Mouse (Mus musculus) neural tube, embryonic 14.5 days (tissue): ENCODE results near the gene Cdyl. TPM values are rescaled to one million over a fixed set of nuclear protein-coding genes. Genes with fewer than 3 reads are reported as not detected.

Experiments used
- ATAC-seq: fragments of 200-750 bp; cut with Nextera tagmentation; 2 replicates; pipeline ENCODE4 v1.8.0; 2017; ENCODE audit warnings: low read depth, mild to moderate bottlenecking, moderate TSS enrichment, moderate library complexity
- H3K27ac ChIP-seq: fragments of 300-500 bp; sonication (generic); 2 replicates; pipeline ENCODE4 v1.5.1; 2014; ENCODE audit warnings: low read depth, mild to moderate bottlenecking, control low read depth, low read length, moderate library complexity, mixed read lengths
- H3K27me3 ChIP-seq: fragments of 300-500 bp; sonication (generic); 2 replicates; pipeline ENCODE4 v1.6.1; 2014; ENCODE audit warnings: low read length; ENCODE audit not compliant: control insufficient read depth, insufficient read depth
- H3K36me3 ChIP-seq: fragments of 300-500 bp; sonication (generic); 2 replicates; pipeline ENCODE4 v1.6.1; 2014; ENCODE audit warnings: low read length, mixed read lengths; ENCODE audit not compliant: control insufficient read depth, insufficient read depth
- H3K4me1 ChIP-seq: fragments of 300-500 bp; sonication (generic); 2 replicates; pipeline ENCODE4 v1.6.1; 2014; ENCODE audit warnings: low read length; ENCODE audit not compliant: control insufficient read depth, insufficient read depth
- H3K4me2 ChIP-seq: fragments of 300-500 bp; sonication (generic); 2 replicates; pipeline ENCODE4 v1.6.1; 2014; ENCODE audit warnings: mild to moderate bottlenecking, low read depth, low read length, control low read depth
- H3K4me3 ChIP-seq: fragments of 300-500 bp; sonication (generic); 2 replicates; pipeline ENCODE4 v1.5.1; 2014; ENCODE audit warnings: low read depth, low read length, control low read depth, mixed read lengths
- H3K9ac ChIP-seq: fragments of 300-500 bp; sonication (generic); replicated peaks from 2 replicates; pipeline ENCODE4 v1.6.1; 2014; ENCODE audit warnings: low read depth, mild to moderate bottlenecking, control low read depth, low read length, mixed read lengths
- H3K9me3 ChIP-seq: fragments of 300-500 bp; sonication (generic); 2 replicates; pipeline ENCODE4 v1.6.1; 2016; ENCODE audit warnings: low read length; ENCODE audit not compliant: control insufficient read depth
- WGBS: fragments of 180-500 bp; shearing (Covaris S2); extraction: QIAGEN DNeasy Blood & Tissue Kit; methylation state at CpG from one replicate; pipeline ENCODE4 v1.1.7; 2014; 5-methylcytosine and 5-hydroxymethylcytosine counted together
- polyA plus RNA-seq: library from polyadenylated mRNA; unstranded; fragments of >200 nt; fragmentation: Nextera tagmentation; extraction: Ambion mirVana; gene quantifications from 2 replicates; pipeline ENCODE4 v1.2.1, GENCODE M21; 2014

Gene Cdyl
- polyA plus RNA-seq, 1 experiment from 2014 or later, result 5.7 TPM

GRCm38 (mm10) chr13:35807940-35808339 lies 148.3 kb downstream of the Cdyl start:
- Histone ChIP-seq H3K4me1 (peaks cover 4% of the 10 kb centered on the region; the same call in 1 of the 2 replicates), H3K27ac (no peak overlapping the region), H3K4me2 (no peak overlapping the region), H3K9ac (no peak overlapping the region), H3K9me3 (no peaks in the 10 kb centered on the region), H3K4me3 (no peak overlapping the region), H3K27me3 (no peaks in the 10 kb centered on the region), H3K36me3 (no peaks in the 10 kb centered on the region)
- WGBS, result 89% methylated on average over 8 of the region's 8 CpGs
- no peak for ATAC-seq

DNA sequence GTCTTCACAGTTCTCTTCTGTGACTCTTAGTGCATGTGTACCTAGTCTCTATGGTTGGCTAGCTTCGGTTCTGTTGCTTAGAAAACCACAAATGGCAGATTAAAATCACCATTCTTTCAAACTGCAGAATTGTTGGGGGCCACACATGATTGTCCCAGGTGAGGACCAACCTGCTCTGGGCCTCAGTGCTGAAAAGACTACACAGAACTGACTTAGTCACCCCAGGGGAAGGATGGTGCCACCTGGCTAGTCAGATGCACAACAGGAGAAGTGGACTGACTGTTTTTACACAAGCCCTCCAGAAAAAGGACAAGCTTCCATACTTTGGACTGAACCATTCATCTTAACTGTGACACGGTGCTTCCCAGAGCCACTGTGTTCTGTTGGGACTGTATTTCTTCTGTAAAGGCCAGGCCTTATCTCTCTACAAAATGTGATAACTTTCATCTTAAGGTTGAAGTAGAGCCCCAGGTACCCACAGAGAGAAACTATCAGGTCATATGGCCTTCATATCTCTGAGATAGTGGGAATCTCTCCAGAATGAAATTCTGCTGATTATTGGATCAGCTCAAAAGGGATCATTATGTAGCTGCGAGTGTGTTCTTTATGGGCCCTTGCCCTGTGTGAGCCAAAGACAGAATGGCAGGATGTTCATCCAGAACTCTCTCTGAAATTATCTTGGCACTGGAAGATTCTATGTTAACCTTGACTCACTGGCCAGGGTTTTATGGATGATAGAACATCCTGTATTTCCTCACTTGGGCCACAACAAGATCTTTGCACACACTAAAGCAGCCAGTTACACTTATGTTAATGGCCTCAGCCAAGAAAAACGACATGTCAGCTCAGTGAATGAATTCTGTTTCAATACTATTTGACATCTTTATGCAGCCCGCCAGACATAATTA lies 149.9 kb downstream of the Cdyl start:
- Histone ChIP-seq H3K4me3 (no peak overlapping the region), H3K27me3 (no peaks in the 10 kb centered on the region), H3K36me3 (no peaks in the 10 kb centered on the region), H3K4me1 (peaks cover 4% of the 10 kb centered on the region; the same call in 1 of the 2 replicates), H3K9ac (no peak overlapping the region), H3K4me2 (no peak overlapping the region), H3K9me3 (no peaks in the 10 kb centered on the region), H3K27ac (no peak overlapping the region)
- WGBS, result 59% methylated on average over 5 of the region's 5 CpGs
- ATAC-seq, result no peak

GRCm38 (mm10) chr13:35810160-35810537 lies 150.5 kb downstream of the Cdyl start:
- H3K9ac ChIP-seq, result no peak overlapping the region
- WGBS, result 76% methylated on average over 6 of the region's 6 CpGs
- H3K27ac ChIP-seq, result no peak overlapping the region
- no peak for ATAC-seq
- H3K4me2 ChIP-seq, result no peak overlapping the region
- H3K9me3 ChIP-seq, result no peaks in the 10 kb centered on the region
- peaks cover 4% of the 10 kb centered on the region; the same call in 1 of the 2 replicates for H3K4me1 ChIP-seq
- no peaks in the 10 kb centered on the region for H3K27me3 ChIP-seq
- H3K4me3 ChIP-seq, result no peak overlapping the region
- H3K36me3 ChIP-seq, result no peaks in the 10 kb centered on the region

- Histone ChIP-seq H3K4me3 (no peak overlapping the region), H3K9me3 (no peaks in the 10 kb centered on the region), H3K27me3 (no peaks in the 10 kb centered on the region), H3K9ac (no peak overlapping the region; the same call in 1 of the 2 replicates), H3K4me1 (peaks cover 4% of the 10 kb centered on the region; the same call in 1 of the 2 replicates), H3K4me2 (no peak overlapping the region), H3K36me3 (0 out of 2 replicates have a peak, but pooled peaks cover 5% of the 10 kb centered on the region), H3K27ac (no peak overlapping the region)
- ATAC-seq, result no peak
- WGBS, result 70% methylated on average over 11 of the region's 11 CpGs
These were observed 151.9 kb downstream of the Cdyl start for GRCm38 (mm10) chr13:35811361-35812190.

GRCm38 (mm10) chr13:35812191-35812440 lies 152.5 kb downstream of the Cdyl start:
- Histone ChIP-seq H3K4me3 (no peak overlapping the region), H3K27ac (no peak overlapping the region), H3K9ac (no peak overlapping the region), H3K27me3 (no peaks in the 10 kb centered on the region), H3K4me1 (peaks cover 4% of the 10 kb centered on the region; the same call in 1 of the 2 replicates), H3K9me3 (no peaks in the 10 kb centered on the region), H3K36me3 (0 out of 2 replicates have a peak, but pooled peaks cover 6% of the 10 kb centered on the region), H3K4me2 (no peak overlapping the region)
- WGBS, result 58% methylated on average over 6 of the region's 6 CpGs
- ATAC-seq, result no peak

DNA sequence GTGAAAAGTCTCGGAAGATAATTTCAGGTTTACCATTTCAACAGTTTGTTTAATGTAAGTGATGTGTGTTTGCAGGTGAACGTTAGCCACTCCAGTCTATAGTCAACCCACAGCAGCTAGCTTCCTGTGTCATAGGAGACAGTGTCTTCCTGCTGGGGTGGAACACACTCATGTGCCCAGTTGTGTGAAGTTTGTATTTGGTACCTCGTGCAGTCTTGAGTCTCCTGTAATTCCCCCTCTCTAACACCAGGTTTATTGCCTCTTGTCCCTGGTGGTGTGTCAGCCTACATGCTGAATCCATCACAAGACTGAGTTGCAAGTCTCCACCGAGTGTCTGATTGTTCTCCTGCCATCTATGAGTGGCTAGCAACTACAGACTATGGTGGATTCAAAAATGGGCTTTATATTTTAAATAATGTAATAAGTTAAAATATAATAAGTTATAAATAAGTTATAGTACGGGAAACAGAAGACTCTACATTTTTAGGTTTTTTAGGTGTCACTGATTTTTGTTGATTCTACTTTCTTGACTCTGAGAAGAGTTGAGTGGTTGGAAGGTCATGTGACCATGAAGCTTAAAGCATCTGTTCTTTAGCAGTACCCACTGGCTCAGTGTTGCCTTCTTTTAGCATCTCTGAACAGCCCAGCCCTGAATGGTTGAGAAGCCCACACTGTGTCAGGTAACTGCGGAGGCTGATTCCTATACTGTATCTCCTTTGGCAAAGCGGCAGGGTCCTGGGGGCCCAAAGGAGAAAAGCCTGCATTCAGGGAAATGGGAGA lies 153.9 kb downstream of the Cdyl start:
- ATAC-seq, result no peak
- Histone ChIP-seq H3K9me3 (no peaks in the 10 kb centered on the region), H3K4me2 (no peak overlapping the region), H3K4me3 (no peak overlapping the region), H3K27ac (no peak overlapping the region), H3K27me3 (no peaks in the 10 kb centered on the region), H3K4me1 (peaks cover 4% of the 10 kb centered on the region; the same call in 1 of the 2 replicates), H3K9ac (no peak overlapping the region), H3K36me3 (0 out of 2 replicates have a peak, but pooled peaks cover 9% of the 10 kb centered on the region)
- WGBS, result 88% methylated on average over 7 of the region's 7 CpGs

GRCm38 (mm10) chr13:35815205-35815726 lies 155.6 kb downstream of the Cdyl start:
- H3K4me3 ChIP-seq, result no peak overlapping the region
- H3K4me1 ChIP-seq, result peaks cover 4% of the 10 kb centered on the region; the same call in 1 of the 2 replicates
- no peak overlapping the region for H3K4me2 ChIP-seq
- no peak overlapping the region for H3K27ac ChIP-seq
- no peak for ATAC-seq
- H3K27me3 ChIP-seq, result no peaks in the 10 kb centered on the region
- 0 out of 2 replicates have a peak, but pooled peaks cover 9% of the 10 kb centered on the region for H3K36me3 ChIP-seq
- H3K9ac ChIP-seq, result no peak overlapping the region
- H3K9me3 ChIP-seq, result no peaks in the 10 kb centered on the region
- 92% methylated on average over 8 of the region's 8 CpGs for WGBS

DNA sequence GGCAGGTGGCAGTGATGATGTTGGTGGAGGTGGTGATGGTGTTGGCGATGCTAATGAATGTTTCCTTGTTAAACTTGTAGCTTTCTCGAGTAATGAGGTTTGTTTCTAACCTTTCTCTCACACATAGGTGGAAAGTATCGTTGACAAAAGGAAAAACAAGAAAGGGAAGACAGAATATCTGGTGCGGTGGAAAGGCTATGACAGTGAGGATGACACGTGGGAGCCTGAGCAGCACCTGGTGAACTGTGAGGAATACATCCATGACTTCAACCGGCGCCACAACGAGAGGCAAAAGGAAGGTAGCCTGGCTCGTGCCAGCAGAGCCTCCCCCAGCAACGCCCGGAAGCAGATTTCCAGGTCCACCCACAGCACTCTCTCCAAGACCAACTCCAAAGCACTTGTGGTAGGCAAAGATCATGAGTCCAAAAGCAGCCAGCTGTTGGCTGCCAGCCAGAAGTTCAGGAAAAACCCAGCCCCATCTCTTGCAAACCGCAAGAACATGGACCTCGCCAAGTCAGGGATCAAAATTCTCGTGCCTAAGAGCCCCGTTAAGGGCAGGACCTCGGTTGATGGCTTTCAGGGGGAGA lies 156.2 kb downstream of the Cdyl start:
- Histone ChIP-seq H3K27ac (no peak overlapping the region), H3K36me3 (0 out of 2 replicates have a peak, but pooled peaks cover 9% of the 10 kb centered on the region), H3K4me2 (no peak overlapping the region), H3K9ac (no peak overlapping the region), H3K27me3 (no peaks in the 10 kb centered on the region), H3K4me3 (no peak overlapping the region), H3K4me1 (peaks cover 4% of the 10 kb centered on the region; the same call in 1 of the 2 replicates), H3K9me3 (no peaks in the 10 kb centered on the region)
- no peak for ATAC-seq
- 91% methylated on average over 16 of the region's 16 CpGs for WGBS
